Mouse (Mus musculus) adrenal gland, adult 8-10 months (tissue): ENCODE measurements at regions not wholly inside any gene's neighbourhood (a gene's known extent, or its start where the extent isn't known, plus 50 kb on each side); places are given as distances from the start of the nearest gene placed in this dataset.

Experiments
- DNase-seq: peaks from one replicate; pipeline ENCODE4 v3.0.0; 2022
- microRNA-seq, 2 experiments: library from miRNA; unstranded; fragments of <30 nt; microRNA quantifications; one replicate each; pipeline ENCODE4 v1.2.0; 2022

DNA sequence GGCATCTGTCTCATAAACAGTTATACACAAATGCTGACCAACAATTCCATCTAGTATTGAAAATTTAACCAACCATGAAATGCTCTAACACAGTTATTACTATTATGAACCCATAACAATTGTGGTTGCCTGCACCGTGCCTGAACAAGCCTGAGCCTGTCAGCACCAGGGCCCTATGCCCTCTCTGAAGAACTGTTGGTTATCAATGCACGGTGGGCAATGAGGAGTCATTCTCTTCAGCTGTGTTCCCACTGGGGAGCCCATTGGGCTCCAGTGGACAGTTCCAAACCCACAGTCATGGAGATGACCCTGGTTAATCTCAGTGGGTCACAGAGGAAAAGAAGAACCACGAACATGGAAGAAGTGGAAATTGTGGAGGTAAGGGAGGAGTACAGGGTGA lies 126.5 kb upstream of the Nr5a2 start:
- no peak for DNase-seq

DNA sequence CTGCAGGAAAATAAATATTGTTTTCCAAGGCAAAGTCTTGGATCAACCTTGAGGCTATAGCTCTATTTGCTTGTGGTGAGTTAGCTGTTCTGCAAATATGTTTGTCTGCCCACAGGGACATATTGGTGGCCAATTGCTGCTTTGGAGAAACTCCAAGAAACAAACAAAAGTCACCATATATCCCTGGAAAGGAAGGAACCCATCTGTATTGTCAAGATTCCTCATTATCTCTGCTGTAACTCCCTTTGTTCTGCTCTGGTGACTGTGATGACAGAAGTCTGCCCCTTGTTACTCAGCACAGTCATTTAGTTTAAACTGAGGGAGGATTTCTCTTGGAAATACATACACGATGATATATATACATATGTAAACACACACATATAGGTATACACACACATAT lies 123.3 kb upstream of the Nr5a2 start:
- no peak for DNase-seq

DNA sequence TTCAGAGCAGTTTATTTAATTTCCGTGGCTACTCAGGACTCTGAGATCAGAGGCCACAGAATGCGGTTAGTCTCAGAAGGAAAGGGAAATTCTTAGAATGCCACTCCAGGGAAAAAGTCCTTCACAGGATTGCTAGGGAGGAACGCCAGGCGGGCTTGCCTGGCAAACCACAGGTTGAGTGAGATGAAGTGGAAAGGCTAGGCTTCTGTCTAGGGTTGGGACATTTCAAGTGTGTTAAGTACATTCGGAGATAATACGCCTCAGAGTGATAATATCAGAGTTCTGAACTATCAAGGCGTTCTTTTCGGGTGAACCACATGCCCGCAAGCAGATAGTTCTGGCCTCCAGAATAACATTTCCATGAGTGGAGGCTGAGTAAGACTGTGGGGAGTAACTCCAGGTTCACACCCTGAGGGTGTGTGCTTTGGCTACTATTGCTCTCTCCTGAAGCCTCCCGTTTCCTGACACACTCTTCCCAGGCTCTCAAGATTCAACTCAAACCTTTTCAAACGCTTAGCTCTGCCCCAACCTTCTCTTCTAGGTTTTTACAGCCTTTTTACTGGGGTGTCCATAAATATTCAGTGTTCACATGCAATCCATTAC lies 119.3 kb upstream of the Nr5a2 start:
- DNase-seq = no peak

DNA sequence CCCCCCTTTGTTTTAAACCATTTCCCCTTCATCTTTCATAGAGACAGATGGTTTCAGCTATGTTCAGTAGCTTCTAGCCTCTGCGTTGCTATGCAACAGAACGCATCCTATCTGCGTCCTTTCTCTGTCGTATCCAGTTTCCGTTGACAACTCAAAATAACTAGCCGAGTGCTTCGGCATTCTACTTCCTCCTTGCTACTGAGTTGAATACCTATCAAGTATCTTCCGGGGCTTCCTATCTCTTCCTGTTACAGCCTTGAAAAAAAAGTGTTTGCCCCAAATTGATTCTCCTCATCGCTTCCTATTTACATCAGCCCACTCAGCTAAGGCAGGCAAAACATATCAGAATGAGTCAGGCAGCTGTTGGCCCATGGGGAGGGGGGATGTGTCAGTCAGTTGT lies 114.5 kb upstream of the Nr5a2 start:
- DNase-seq = no peak

DNA sequence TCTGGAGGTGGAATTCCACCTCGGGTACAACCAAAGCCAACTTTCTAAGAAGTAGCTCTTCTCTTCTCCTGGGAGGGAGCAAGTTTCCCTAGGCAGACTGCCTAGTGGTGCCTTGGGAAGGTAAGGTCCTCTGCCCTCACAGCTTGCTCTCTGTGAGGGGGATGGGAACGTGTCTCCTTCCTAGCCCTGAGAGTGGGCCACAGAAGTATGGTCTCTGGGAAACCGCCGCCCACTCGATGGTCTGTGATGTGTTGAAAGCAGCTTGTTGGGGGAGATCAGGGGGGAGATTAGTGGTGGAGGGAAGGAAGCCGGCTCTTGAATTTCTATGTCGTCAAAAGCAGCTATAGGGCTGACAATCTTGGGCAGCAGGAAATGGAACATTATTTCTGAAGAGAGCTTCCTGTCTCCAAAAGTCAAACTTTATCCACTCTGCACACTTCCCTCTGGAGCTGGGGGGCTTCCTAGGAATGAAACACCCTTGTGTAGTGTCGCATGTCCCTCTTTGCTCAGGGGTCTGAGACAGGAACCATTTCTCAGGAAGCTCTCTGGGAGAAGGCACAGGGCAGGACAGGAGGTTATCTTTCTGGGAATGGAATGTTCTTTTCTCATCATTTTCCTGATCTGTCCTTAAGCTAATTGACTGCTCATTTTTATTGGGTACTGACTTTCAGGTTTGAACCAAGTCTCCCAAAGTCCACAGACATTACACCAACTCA lies 113.8 kb upstream of the Nr5a2 start:
- no peak for DNase-seq

DNA sequence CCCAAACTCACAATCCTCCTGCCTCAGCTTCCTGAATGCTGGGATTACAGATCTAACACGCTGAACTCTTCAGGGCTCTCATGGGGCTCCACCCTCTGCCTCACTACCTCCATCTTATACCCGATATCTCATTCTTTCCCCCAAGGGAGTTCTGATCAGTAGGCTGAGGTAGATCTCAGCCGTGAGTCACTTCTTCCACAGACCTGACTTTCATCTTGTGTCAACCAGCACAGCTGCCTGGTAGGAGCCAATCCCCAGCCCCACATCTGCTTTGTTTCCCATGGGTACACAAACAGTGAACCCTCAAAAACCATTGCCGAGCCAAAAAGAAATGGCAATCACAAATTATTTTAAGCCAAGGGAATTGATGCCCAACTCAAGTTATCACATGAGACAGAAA lies 100.7 kb upstream of the Nr5a2 start:
- no peak for DNase-seq

DNA sequence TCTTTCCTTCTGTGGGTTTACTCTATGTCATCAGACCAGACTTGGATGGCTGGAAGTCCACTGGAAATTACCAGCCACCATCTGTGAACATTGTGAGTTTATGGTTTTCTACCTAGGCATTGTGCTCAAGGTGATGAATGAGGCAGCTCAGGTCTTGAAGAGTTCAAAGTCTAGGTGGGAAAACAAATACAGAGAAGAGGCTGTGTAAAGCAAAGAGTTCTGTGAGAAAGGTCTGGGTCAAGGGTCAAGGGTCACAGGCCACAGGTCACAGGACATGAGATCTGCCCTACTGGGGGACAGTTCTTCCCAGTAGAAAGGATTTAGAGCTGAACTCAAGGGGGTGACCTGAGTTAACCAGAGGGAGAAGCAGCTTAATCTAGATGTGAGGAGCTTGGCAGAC lies 92.9 kb upstream of the Nr5a2 start:
- DNase-seq = no peak

DNA sequence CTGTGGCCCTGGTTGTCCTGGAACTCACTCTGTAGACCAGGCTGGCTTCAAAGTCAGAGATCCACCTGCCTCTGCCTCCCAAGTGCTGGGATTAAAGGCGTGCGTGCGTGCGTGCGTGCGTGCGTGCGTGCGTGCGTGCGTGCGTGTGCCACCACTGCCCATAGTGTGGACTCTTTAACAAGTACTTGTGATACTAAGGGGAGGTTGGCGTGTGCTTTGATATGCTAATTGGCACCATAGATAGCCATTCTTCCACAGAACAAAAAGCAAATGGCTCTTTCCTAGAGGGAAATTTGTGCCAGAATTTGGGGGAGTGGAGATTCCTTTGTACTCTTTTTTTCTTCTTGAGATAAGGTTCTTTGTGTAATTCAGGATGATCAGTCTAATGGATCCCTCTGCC lies 91.3 kb upstream of the Nr5a2 start:
- DNase-seq = no peak

DNA sequence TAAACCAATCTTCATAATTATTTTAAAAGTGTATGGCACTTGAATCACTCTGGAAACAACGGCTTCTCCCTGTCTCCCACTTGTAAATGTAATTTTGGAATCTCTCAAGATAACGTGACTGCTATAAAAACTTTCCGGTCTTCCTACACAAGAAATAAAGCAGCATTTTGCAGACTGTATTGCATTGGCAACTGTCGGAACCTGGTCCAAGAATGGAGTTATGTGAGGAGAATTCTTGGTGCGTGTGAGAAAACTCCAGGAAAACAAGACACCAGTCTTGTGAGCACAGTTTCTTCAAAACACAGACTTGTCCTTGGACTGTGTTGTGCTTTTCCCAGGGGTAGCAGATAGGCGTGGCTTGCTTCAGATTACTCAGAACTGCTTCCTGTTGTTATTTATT lies 83.8 kb upstream of the Nr5a2 start:
- DNase-seq = no peak

DNA sequence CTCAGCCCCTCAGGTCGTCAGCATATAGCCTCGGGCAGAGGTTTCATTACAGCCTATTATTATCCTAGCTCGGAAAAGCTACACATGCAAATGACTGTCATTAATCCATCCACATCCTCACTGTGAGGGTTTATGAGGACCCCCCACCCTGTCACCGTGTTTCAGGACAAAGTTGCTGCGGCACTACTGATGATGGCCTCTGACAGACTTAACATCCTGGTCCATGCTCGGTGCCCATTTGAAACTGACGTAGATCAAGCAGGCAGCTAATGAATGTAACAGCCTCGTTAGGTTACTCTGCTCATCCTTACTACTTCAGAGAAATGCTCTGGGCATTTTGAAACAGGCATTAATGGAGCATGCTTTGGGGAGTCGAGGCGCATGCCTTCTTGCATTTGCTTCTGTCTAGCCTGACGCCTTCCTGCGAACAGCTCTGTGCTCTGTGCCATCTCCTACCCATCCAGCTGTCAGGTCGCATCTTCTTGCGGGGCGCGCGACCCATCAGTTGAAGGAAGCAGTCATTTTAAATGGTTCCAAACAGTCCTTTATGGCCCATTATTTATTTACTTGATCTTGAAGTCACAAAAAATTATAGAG lies 82.3 kb upstream of the Nr5a2 start:
- DNase-seq = no peak

DNA sequence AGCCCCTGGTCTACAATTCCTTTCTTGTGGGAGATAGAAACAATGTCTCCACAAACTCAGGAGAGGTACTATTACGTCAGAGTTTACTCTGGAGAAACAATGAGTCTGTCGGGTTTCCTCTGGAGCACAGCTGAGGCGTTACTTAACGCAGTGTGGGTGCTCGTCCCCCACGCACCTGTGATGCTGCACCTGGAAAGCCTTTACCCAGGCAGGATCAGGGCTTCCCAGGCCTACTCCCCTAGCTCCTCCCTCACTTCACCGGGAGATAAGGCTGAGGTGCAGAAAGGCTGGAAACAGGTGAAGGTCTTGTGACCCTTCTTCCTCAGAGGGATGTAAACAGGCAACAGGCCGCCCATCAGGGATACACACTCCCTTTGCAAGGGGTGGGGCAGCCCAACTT lies 80.7 kb upstream of the Nr5a2 start:
- no peak for DNase-seq

DNA sequence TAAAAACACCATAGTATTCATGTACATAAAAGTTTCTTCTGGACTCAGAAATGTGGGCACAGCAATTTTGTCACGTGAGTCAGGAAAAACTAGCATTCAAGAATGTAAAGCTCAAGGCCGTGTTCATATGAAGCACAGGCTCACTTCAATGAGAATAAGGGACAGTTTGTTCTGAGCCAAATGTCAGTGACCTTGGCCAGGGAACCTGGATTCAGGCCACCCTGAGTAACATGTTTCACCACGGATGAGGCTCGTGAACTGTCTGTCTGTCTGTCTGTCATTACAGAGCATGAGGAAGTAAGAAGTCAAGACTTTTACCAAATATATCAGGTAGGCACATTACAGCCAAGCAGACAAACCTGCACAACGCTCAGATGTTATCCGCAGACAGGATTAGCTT lies 74.3 kb upstream of the Nr5a2 start:
- peak; percentile 42 for DNase-seq

DNA sequence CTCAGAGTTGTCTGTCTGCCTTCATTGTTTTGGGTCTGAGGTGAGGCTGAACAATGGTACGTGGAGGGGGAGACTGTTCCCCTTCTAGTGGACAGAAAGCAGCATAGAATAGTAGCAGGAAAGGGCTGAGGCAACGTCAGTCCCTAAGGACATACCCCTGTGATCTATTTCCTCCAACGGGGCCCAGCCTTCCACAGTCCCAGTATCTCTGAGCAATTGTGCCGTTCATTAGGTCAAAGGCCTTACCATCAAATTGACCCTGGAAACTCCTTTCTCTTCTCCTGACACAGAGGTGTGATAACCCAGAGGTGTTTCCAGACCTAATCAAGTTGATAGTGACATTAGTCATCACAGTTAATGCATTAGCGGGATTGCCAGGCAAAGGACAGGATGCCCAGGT lies 73.4 kb upstream of the Nr5a2 start:
- no peak for DNase-seq

DNA sequence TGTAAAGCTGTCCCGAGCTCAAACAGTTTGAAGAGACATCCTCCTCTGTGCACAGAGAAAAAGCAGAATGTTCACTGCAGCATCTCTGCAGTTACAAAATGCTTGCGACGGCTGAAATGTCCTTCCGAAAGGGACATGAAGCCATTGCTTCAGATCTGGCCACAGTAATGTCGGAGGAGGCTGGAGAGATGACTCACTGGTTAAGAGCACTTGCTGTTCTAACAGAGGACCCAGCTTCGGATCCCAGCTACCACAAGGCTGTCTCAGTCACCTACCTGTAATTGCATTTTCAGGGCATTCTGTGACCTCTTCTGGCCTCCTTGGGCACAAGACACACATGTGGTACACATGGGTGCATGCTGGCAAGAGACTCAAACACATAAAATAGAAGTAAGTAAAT lies 63.5 kb upstream of the Nr5a2 start:
- DNase-seq = no peak

DNA sequence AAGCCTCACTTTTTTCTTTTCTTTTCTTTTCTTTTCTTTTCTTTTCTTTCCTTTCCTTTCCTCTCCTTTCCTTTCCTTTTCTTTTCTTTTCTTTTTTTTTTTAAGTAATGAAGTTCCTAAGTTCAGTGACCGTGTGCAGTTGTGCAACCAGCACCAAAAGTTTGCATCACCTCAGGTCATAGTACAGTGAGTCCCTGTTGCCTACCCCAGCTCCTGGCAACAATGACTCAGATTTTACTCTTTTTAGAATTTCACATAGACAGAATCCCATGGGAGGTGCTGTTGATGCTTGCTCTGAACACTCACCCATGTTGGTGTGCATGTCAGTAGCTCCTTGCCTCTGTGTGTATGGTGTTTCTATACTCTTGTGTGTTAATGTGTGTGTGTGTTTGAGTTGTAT lies 60.3 kb upstream of the Nr5a2 start:
- DNase-seq = no peak

DNA sequence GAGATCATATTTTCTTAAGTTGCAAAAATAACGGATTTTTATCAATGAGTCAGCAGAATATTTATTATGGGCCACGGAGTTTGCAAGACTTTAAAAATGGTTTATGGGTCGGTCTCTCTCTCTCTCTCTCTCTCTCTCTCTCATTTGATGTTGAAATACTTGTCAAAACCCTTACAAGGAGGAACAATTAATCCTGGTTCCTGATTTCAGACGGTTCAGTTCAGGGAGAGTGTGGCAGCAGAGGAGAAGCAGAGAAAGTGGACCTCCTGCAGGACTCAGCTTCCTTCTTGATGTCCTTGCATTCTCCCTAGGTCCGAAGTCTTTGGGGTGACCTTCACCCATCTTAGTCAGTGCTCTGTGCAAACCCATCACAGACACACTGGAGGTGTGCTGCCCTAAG lies 57.4 kb upstream of the Nr5a2 start:
- DNase-seq = no peak

DNA sequence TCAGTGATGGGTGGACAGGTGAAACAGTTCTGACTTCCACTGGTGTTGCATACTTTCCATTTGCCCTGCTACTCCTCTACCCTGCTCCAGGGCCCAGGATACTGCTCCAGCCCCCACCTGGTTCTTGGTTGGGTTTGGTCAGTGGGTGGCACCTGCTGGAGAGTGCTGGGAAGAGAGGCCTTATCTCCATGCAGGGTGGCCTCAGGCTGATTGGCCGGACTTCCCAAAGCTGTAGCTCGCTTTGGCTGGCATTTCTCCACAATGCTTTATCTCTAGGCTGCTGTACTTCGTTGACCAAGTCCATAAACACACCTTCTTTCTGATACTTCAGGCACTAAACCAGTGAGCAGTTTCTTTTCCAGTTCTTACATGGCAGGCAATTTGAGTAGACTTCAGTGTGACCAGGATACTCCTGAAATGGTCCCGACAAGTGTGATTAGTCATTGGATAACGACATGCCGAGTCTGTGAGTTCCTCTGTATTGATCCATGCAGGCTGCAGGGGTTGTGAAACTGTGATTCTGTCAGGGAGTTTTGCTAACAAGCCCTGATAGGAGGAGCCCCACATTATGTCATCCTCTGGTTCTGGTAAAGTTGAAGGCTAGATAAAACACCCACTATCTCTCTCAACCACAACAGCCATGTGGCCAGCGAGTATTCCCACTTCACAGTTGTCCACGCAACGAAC lies 50.1 kb upstream of the Nr5a2 start:
- no peak for DNase-seq

Small RNAs in the stretch of these regions (microRNA-seq; reads per million reads assigned to microRNA genes)
- gene Mir181a-1 (40.5 to 96.7 reads per million in 2 experiments), gene Mir181b-1 (1.8 to 3.5 reads per million in 2 experiments)
